Mouse (Mus musculus) bone marrow macrophage, adult 2 months (primary cell): Measurements from ENCODE around the gene Agbl4.
"Not testable (repeated sequence)": the region's sequence is repeated elsewhere in the genome, so short reads cannot be mapped to it uniquely, and the experiment has no call there.

Source experiments
- CTCF ChIP-seq: IDR thresholded peaks from 2 replicates; pipeline ENCODE4 v1.5.1; 2012; ENCODE audit warnings: low read depth, mild to moderate bottlenecking, low read length, moderate library complexity
- POLR2A ChIP-seq: IDR thresholded peaks from 2 replicates; pipeline ENCODE4 v1.6.1; 2012; ENCODE audit warnings: mild to moderate bottlenecking, low read depth, low read length, borderline replicate concordance

DNA sequence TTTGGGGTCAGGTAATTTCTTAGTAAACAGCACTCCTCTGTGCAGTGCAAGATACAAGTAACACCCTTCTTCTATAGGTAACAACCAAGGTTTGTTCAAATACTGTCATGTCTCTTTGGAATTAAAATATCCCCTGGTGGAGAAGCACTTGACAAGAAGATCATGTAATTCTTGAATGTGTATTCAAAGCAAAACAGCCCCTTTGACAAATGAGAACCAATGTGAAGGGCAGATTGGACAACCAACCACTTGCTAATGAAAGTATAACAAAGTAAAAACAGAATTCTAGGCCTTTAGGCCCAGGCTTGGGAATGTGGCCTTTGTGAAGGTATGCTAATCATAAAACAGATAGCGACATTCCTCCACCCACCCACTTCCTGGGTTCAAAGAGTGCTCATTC, 821.6 kb downstream of the Agbl4 start:
- not testable (repeated sequence) for TF ChIP-seq CTCF, POLR2A
